Mouse (Mus musculus) neural tube, embryonic 15.5 days (tissue): ENCODE measurements at regions not wholly inside any gene's neighbourhood (a gene's known extent, or its start where the extent isn't known, plus 50 kb on each side); places are given as distances from the start of the nearest gene placed in this dataset.
A peak's percentile ranks its signal among the peaks of the same experiment; 100 is the strongest.

ENCODE experiments used
- ATAC-seq: fragments of 200-750 bp; cut with Nextera tagmentation; 2 replicates; pipeline ENCODE4 v1.8.0; 2017; ENCODE audit warnings: mild to moderate bottlenecking, moderate TSS enrichment, moderate library complexity; ENCODE audit not compliant: low FRiP score
- H3K27ac ChIP-seq: fragments of 300-500 bp; sonication (generic); replicated peaks from 2 replicates; pipeline ENCODE4 v1.5.1; 2015; ENCODE audit warnings: mild to moderate bottlenecking, inconsistent platforms
- H3K27me3 ChIP-seq: fragments of 300-500 bp; sonication (generic); replicated peaks from 2 replicates; pipeline ENCODE4 v1.6.1; 2015; ENCODE audit warnings: inconsistent platforms
- H3K36me3 ChIP-seq: fragments of 300-500 bp; sonication (generic); 2 replicates; pipeline ENCODE4 v1.6.1; 2015; ENCODE audit warnings: inconsistent platforms
- H3K4me1 ChIP-seq: fragments of 300-500 bp; sonication (generic); 2 replicates; pipeline ENCODE4 v1.6.1; 2015; ENCODE audit warnings: inconsistent platforms
- H3K4me2 ChIP-seq: fragments of 300-500 bp; sonication (generic); 2 replicates; pipeline ENCODE4 v1.6.1; 2015; ENCODE audit warnings: inconsistent platforms, mild to moderate bottlenecking, moderate library complexity
- H3K4me3 ChIP-seq: fragments of 300-500 bp; sonication (generic); replicated peaks from 2 replicates; pipeline ENCODE4 v1.5.1; 2015; ENCODE audit warnings: mild to moderate bottlenecking, inconsistent platforms
- H3K9ac ChIP-seq: fragments of 300-500 bp; sonication (generic); replicated peaks from 2 replicates; pipeline ENCODE4 v1.6.1; 2015; ENCODE audit warnings: mild to moderate bottlenecking, inconsistent platforms
- H3K9me3 ChIP-seq: fragments of 300-500 bp; sonication (generic); replicated peaks from 2 replicates; pipeline ENCODE4 v1.6.1; 2016; ENCODE audit warnings: inconsistent platforms
- WGBS: fragments of 180-500 bp; shearing (Covaris S2); methylation state at CpG from one replicate; pipeline ENCODE4 v1.1.7; 2015; ENCODE audit warnings: mixed read lengths; 5-methylcytosine and 5-hydroxymethylcytosine counted together

GRCm38 (mm10) chr19:21913005-21913670 is 135.0 kb downstream of the Cemip2 start:
- Histone ChIP-seq H3K27me3 (no peaks in the 10 kb centered on the region), H3K27ac (no peak overlapping the region), H3K4me1 (peaks cover 9% of the 10 kb centered on the region; the same call in 1 of the 2 replicates), H3K9me3 (no peaks in the 10 kb centered on the region), H3K9ac (no peak overlapping the region), H3K4me2 (no peak overlapping the region), H3K36me3 (no peaks in the 10 kb centered on the region), H3K4me3 (no peak overlapping the region)
- WGBS = 85% methylated on average over 8 of the region's 8 CpGs
- ATAC-seq = no peak

GRCm38 (mm10) chr19:21913748-21914611 is 135.8 kb downstream of the Cemip2 start:
- Histone ChIP-seq H3K4me2 (no peak overlapping the region), H3K36me3 (no peaks in the 10 kb centered on the region), H3K4me1 (peaks cover 9% of the 10 kb centered on the region; the same call in 1 of the 2 replicates), H3K27ac (no peak overlapping the region), H3K4me3 (no peak overlapping the region), H3K27me3 (no peaks in the 10 kb centered on the region), H3K9ac (no peak overlapping the region), H3K9me3 (no peaks in the 10 kb centered on the region)
- no peak for ATAC-seq
- 61% methylated on average over 9 of the region's 9 CpGs for WGBS

- Histone ChIP-seq H3K9me3 (no peaks in the 10 kb centered on the region), H3K4me3 (no peak overlapping the region), H3K4me1 (peaks cover 9% of the 10 kb centered on the region; the same call in 1 of the 2 replicates), H3K27ac (no peak overlapping the region), H3K27me3 (no peaks in the 10 kb centered on the region), H3K9ac (no peak overlapping the region), H3K4me2 (no peak overlapping the region), H3K36me3 (no peaks in the 10 kb centered on the region)
- peak; percentile 31; the same call in 1 of the 2 replicates for ATAC-seq
- WGBS = 44% methylated on average over 3 of the region's 3 CpGs
These were observed 136.5 kb downstream of the Cemip2 start for GRCm38 (mm10) chr19:21914658-21915057.

- ATAC-seq = no peak
- WGBS = 86% methylated on average over 4 of the region's 4 CpGs
- Histone ChIP-seq H3K4me2 (no peak overlapping the region), H3K4me3 (no peak overlapping the region), H3K4me1 (peaks cover 9% of the 10 kb centered on the region; the same call in 1 of the 2 replicates), H3K9me3 (no peaks in the 10 kb centered on the region), H3K36me3 (no peaks in the 10 kb centered on the region), H3K27me3 (no peaks in the 10 kb centered on the region), H3K27ac (no peak overlapping the region), H3K9ac (no peak overlapping the region)
These were observed 140.0 kb downstream of the Cemip2 start for GRCm38 (mm10) chr19:21918113-21918512.

- Histone ChIP-seq H3K9me3 (no peaks in the 10 kb centered on the region), H3K9ac (no peak overlapping the region)
- 56% methylated on average over 3 of the region's 3 CpGs for WGBS
These were observed 140.9 kb downstream of the Cemip2 start for GRCm38 (mm10) chr19:21919074-21919473.

GRCm38 (mm10) chr19:21940114-21940513 is 162.0 kb downstream of the Cemip2 start:
- H3K9ac ChIP-seq = no peak overlapping the region
- no peak overlapping the region for H3K4me3 ChIP-seq
- H3K27ac ChIP-seq = no peak overlapping the region
- no peaks in the 10 kb centered on the region for H3K27me3 ChIP-seq
- H3K4me2 ChIP-seq = no peak overlapping the region
- WGBS = 93% methylated on average over 4 of the region's 4 CpGs
- no peaks in the 10 kb centered on the region for H3K36me3 ChIP-seq
- no peaks in the 10 kb centered on the region for H3K4me1 ChIP-seq
- no peaks in the 10 kb centered on the region for H3K9me3 ChIP-seq
- no peak for ATAC-seq

More at GRCm38 (mm10) chr19:21919074-21919473, 140.9 kb downstream of the Cemip2 start:
- no peak for ATAC-seq
- H3K36me3 ChIP-seq = no peaks in the 10 kb centered on the region
- no peak overlapping the region for H3K4me2 ChIP-seq
- H3K4me1 ChIP-seq = peaks cover 8% of the 10 kb centered on the region; the same call in 1 of the 2 replicates
- H3K27me3 ChIP-seq = no peaks in the 10 kb centered on the region
- H3K4me3 ChIP-seq = no peak overlapping the region
- no peak overlapping the region for H3K27ac ChIP-seq

- Histone ChIP-seq H3K9ac (no peak overlapping the region), H3K36me3 (no peaks in the 10 kb centered on the region), H3K9me3 (no peaks in the 10 kb centered on the region), H3K27me3 (no peaks in the 10 kb centered on the region), H3K27ac (no peak overlapping the region), H3K4me2 (no peak overlapping the region), H3K4me3 (no peak overlapping the region), H3K4me1 (no peaks in the 10 kb centered on the region)
- 75% methylated on average over 2 of the region's 2 CpGs for WGBS
- ATAC-seq = no peak
These were observed 163.6 kb downstream of the Cemip2 start for GRCm38 (mm10) chr19:21941720-21942119.

- H3K27ac ChIP-seq = no peak overlapping the region
- no peak overlapping the region for H3K4me3 ChIP-seq
- no peaks in the 10 kb centered on the region for H3K27me3 ChIP-seq
- H3K4me2 ChIP-seq = no peak overlapping the region
- no peaks in the 10 kb centered on the region for H3K36me3 ChIP-seq
- no peak overlapping the region for H3K9ac ChIP-seq
- no peaks in the 10 kb centered on the region for H3K4me1 ChIP-seq
- no peak for ATAC-seq
- WGBS = 69% methylated on average over 11 of the region's 11 CpGs
- H3K9me3 ChIP-seq = no peaks in the 10 kb centered on the region
These were observed 164.1 kb downstream of the Cemip2 start for GRCm38 (mm10) chr19:21942286-21942685.

GRCm38 (mm10) chr19:21943407-21943806 is 165.3 kb downstream of the Cemip2 start:
- no peaks in the 10 kb centered on the region for H3K36me3 ChIP-seq
- no peak for ATAC-seq
- H3K9me3 ChIP-seq = no peaks in the 10 kb centered on the region
- no peak overlapping the region for H3K27ac ChIP-seq
- no peaks in the 10 kb centered on the region for H3K4me1 ChIP-seq
- H3K4me3 ChIP-seq = no peak overlapping the region
- 58% methylated on average over 4 of the region's 4 CpGs for WGBS
- H3K4me2 ChIP-seq = no peak overlapping the region
- H3K27me3 ChIP-seq = no peaks in the 10 kb centered on the region
- no peak overlapping the region for H3K9ac ChIP-seq

GRCm38 (mm10) chr19:21946262-21946922 is 168.2 kb downstream of the Cemip2 start:
- H3K4me1 ChIP-seq = no peaks in the 10 kb centered on the region
- ATAC-seq = peak; percentile 57
- no peak overlapping the region for H3K4me2 ChIP-seq
- no peak overlapping the region for H3K4me3 ChIP-seq
- no peaks in the 10 kb centered on the region for H3K27me3 ChIP-seq
- H3K27ac ChIP-seq = no peak overlapping the region; the same call in 1 of the 2 replicates
- no peak overlapping the region for H3K9ac ChIP-seq
- no peaks in the 10 kb centered on the region for H3K9me3 ChIP-seq
- no peaks in the 10 kb centered on the region for H3K36me3 ChIP-seq
- WGBS = 66% methylated on average over 5 of the region's 5 CpGs

- ATAC-seq = no peak
- Histone ChIP-seq H3K36me3 (no peaks in the 10 kb centered on the region), H3K4me2 (no peak overlapping the region), H3K9ac (no peak overlapping the region), H3K9me3 (no peaks in the 10 kb centered on the region), H3K4me3 (no peak overlapping the region), H3K27me3 (no peaks in the 10 kb centered on the region), H3K4me1 (no peaks in the 10 kb centered on the region), H3K27ac (no peak overlapping the region)
- 87% methylated on average over 2 of the region's 2 CpGs for WGBS
These were observed 169.9 kb downstream of the Cemip2 start for GRCm38 (mm10) chr19:21948030-21948429.
